Mouse (Mus musculus) liver, adult 2 months (tissue): ENCODE data around the gene Ccdc85b. TPM values are rescaled to one million over a fixed set of nuclear protein-coding genes. Genes with fewer than 3 reads are reported as not detected.
A peak's percentile ranks its signal among the peaks of the same experiment; 100 is the strongest.

Source experiments
- DNase-seq: peaks from one replicate; pipeline ENCODE4 v3.0.0-alpha.2; 2011; ENCODE audit warnings: low read depth, low spot score; ENCODE audit errors: extremely low read depth
- H3K27ac ChIP-seq: fragments of 200-500 bp; replicated peaks from 2 replicates; pipeline ENCODE4 v1.5.1; 2012; ENCODE audit warnings: low read depth, mild to moderate bottlenecking, control low read depth, inconsistent platforms, low read length; ENCODE audit not compliant: insufficient read depth
- H3K27me3 ChIP-seq: fragments of 200-500 bp; 2 replicates; pipeline ENCODE4 v1.6.1; 2012; ENCODE audit warnings: mild to moderate bottlenecking, moderate library complexity, low read length, inconsistent platforms; ENCODE audit not compliant: control insufficient read depth, insufficient read depth
- H3K36me3 ChIP-seq: fragments of 200-500 bp; 2 replicates; pipeline ENCODE4 v1.6.1; 2012; ENCODE audit warnings: low read length, inconsistent platforms; ENCODE audit not compliant: control insufficient read depth, insufficient read depth
- H3K4me1 ChIP-seq: fragments of 200-500 bp; 2 replicates; pipeline ENCODE4 v1.6.1; 2011; ENCODE audit warnings: low read length; ENCODE audit not compliant: control insufficient read depth, insufficient read depth
- H3K4me3 ChIP-seq: fragments of 200-500 bp; 2 replicates; pipeline ENCODE4 v1.5.1; 2011; ENCODE audit warnings: low read depth, mild to moderate bottlenecking, control low read depth, low read length, moderate library complexity; ENCODE audit not compliant: insufficient read depth
- H3K79me2 ChIP-seq: fragments of 200-500 bp; 2 replicates; pipeline ENCODE4 v1.6.1; 2012; ENCODE audit warnings: inconsistent platforms, mild to moderate bottlenecking, low read length, moderate library complexity; ENCODE audit not compliant: control insufficient read depth, insufficient read depth
- H3K9ac ChIP-seq: fragments of 200-500 bp; 2 replicates; pipeline ENCODE4 v1.6.1; 2012; ENCODE audit warnings: low read depth, mild to moderate bottlenecking, control low read depth, inconsistent platforms, low read length
- CTCF ChIP-seq: fragments of 200-500 bp; IDR thresholded peaks from 2 replicates; pipeline ENCODE4 v1.5.1; 2011; ENCODE audit warnings: low read depth, low read length, control low read depth
- POLR2A ChIP-seq: fragments of 200-500 bp; IDR thresholded peaks from 2 replicates; pipeline ENCODE4 v1.6.1; 2011; ENCODE audit warnings: low read length, control low read depth; ENCODE audit not compliant: insufficient read depth; ENCODE audit errors: extremely low read depth
- WGBS: fragments of 180-500 bp; shearing (Covaris S2); methylation state at CpG from one replicate; pipeline ENCODE4 v1.1.7; 2018; 5-methylcytosine and 5-hydroxymethylcytosine counted together
- polyA plus RNA-seq: library from polyadenylated mRNA; depleted of rRNA; stranded (reverse); fragments of >200 nt; gene quantifications from 2 replicates; pipeline ENCODE4 v1.2.3, GENCODE M21; 2012
- total RNA-seq: library from RNA; depleted of rRNA; stranded (reverse); fragments of >200 nt; gene quantifications from 2 replicates; pipeline ENCODE4 v1.2.3, GENCODE M21; 2014

Gene Ccdc85b
- total and polyA plus RNA-seq, 2 experiments: 2.6 to 3.3 TPM

DNA sequence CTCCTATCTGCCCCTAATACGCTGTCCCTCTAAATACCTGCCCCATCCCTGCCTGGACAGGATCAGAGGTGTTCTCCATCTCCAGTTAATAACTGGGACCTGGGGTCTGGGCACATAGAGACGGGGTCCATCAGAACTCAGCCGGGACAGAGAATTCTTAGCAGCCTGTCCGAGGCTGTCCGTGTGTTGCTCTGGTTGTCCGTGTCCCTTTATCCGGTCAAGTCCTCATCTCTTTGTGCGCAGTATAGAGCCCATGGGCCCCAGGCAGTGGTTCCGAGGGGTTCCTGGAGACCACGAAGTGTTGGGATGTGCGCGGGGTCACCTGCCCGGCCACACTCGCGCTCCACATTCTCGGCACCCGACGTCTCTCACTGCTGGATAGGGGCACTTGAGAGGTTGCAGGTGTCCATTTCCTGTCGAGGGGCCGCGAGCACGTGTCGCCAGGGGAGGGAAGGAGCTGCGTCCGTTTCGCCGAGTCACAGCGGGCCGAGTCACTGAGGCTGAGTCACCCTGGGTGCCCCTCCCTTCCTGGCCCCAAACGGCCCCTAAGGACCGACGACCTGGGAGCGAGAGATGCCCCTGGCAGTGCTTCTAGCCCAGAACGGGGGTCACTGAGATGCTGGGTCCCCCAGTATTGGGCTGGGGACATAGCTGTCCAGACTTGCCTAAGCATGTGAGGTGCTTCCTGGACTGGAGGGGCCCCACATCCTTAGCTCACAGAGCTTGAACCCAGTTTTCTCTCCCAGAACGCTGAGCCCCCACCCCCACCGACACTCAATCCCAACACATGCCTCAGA is 9.1 kb downstream of the Ccdc85b start:
- TF ChIP-seq CTCF (no peak), POLR2A (no peak)
- no peak overlapping the region for H3K4me3 ChIP-seq
- no peaks in the 10 kb centered on the region for H3K36me3 ChIP-seq
- WGBS: 9% methylated on average over 36 of the region's 36 CpGs
- H3K27ac ChIP-seq: no peak overlapping the region
- no peak for DNase-seq
- peaks cover 5% of the 10 kb centered on the region for H3K4me1 ChIP-seq
- peaks cover 16% of the 10 kb centered on the region for H3K27me3 ChIP-seq
- no peaks in the 10 kb centered on the region for H3K79me2 ChIP-seq
- H3K9ac ChIP-seq: no peak overlapping the region

DNA sequence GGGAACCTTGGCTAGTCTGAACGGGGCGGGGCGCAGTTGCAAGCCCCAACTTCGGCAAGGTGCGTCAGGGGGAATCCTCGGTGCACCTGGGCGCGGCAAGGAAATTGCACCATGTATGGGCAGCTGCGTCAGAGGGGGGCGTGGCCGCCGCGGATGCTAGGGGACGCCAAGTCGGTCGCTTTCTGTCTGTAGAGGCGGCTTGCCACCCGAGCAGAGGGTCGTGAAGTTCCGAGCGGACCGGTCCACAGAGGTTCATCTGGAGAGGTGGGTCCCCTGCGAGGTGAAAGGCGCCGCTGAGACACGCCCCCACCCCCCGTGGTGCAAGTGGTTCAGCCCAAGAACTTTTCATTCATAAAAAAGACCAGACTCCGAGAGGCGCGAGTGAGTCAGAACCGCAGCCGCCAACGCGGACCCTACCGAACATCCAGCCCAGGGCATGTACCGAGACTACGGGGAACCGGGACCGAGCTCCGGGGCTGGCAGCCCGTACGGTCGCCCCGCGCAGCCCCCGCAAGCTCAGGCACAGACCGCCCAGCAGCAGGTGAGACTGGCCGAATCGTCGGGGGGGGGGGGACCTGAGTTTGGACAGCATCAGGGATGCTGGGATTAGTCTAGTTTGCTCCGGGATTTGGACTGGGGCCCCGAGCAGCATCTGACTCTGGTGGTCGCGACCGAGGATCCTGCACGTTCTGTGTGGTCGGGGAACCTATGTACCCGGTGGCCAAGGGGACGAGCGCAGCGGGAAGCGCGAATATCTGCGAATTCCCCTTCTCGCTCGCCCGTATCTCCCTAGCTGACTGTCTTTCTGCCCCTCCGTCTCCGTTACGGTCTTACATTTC is 10.0 kb downstream of the Ccdc85b start, which contains the start of gene Fosl1:
TSS of gene Fosl1 (plus strand) at position 33 of the 839 bp plus-strand sequence.
- Histone ChIP-seq H3K27me3 (peaks cover 16% of the 10 kb centered on the region), H3K4me1 (peaks cover 5% of the 10 kb centered on the region), H3K79me2 (no peaks in the 10 kb centered on the region), H3K27ac (no peak within 1 kb of the TSS), H3K9ac (no peak within 1 kb of the TSS), H3K4me3 (peak within 1 kb of the TSS; percentile 65), H3K36me3 (no peaks in the 10 kb centered on the region)
- TF ChIP-seq POLR2A (no peak), CTCF (no peak)
- WGBS: 2% methylated on average over 70 of the region's 70 CpGs
- DNase-seq: no peak

DNA sequence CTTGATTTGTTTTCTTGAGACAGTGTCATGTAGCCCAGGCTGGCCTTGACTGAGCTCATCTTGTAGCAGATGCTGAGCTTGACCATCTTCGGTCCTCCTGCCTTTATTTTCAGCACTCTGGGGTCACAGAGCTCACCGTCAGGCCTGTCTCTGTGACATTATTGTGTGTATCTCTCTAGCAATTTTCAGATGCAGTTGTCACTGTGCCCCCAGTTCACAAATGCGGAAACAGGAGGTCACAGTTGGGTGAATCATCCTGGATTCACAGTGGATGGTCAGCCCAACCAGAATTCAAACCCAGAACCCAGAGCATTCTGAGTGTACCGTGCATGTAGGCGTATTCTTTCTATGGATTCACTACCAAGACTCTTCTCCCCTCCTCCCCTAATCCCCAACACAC is 11.9 kb downstream of the Ccdc85b start:
- Histone ChIP-seq H3K9ac (no peak overlapping the region), H3K79me2 (no peaks in the 10 kb centered on the region), H3K27me3 (peaks cover 16% of the 10 kb centered on the region), H3K4me3 (no peak overlapping the region), H3K27ac (no peak overlapping the region), H3K36me3 (no peaks in the 10 kb centered on the region), H3K4me1 (peaks cover 5% of the 10 kb centered on the region)
- DNase-seq: no peak
- no peak for TF ChIP-seq CTCF
- TF ChIP-seq POLR2A: no peak
- WGBS: 95% methylated on average over 5 of the region's 5 CpGs

DNA sequence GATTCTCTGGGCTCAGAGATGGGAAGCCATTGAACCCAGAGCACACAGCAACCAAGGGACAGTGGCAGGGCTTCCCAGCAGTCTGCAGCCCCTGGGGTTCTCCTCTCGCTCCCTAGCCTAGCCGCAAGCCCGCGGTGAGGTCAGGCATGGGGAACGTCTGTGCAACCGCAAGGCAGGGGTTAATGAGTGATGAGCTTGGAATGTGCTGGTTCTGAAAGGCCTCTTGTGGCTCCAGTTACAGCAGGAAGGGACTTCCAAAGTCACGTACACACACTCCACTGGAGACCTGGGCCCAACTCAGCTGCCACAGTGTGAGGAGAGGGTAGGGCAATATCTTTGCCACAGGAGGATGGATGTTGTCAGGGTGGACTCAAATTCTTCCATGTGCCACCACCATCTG is 12.7 kb downstream of the Ccdc85b start:
- DNase-seq: no peak
- Histone ChIP-seq H3K27me3 (peaks cover 21% of the 10 kb centered on the region), H3K27ac (no peak overlapping the region), H3K9ac (no peak overlapping the region), H3K36me3 (no peaks in the 10 kb centered on the region), H3K79me2 (no peaks in the 10 kb centered on the region), H3K4me1 (peaks cover 5% of the 10 kb centered on the region), H3K4me3 (no peak overlapping the region)
- 57% methylated on average over 7 of the region's 7 CpGs for WGBS
- no peak for TF ChIP-seq POLR2A
- no peak for TF ChIP-seq CTCF

DNA sequence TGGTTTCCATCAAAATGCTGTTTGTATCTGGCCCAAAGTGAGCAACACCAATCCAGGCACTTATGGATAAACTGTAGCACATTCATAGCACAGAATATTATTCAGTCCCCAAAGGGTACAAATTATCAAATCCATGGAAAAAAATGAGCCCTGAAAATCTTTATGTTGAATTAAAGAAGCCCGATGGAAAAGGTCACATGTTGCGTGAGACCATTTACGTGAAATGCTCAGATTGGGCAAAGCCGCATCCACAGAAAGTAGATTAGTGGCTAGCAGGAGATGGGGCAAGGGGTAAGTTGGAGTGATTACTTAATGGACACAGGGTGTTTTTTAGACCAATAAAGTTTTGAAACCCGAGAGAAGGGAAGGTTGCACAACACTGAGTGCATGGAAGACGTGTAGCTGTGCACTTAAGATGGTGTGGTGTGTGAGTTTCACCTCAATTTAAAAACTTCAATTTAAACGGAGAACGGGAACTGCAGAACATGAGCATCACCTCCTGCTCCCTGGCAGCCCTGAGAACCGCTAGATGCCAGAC is 13.3 kb downstream of the Ccdc85b start:
- Histone ChIP-seq H3K4me3 (no peak overlapping the region), H3K9ac (no peak overlapping the region), H3K36me3 (no peaks in the 10 kb centered on the region), H3K27ac (no peak overlapping the region), H3K4me1 (peaks cover 5% of the 10 kb centered on the region), H3K27me3 (peaks cover 21% of the 10 kb centered on the region), H3K79me2 (no peaks in the 10 kb centered on the region)
- 52% methylated on average over 9 of the region's 9 CpGs for WGBS
- TF ChIP-seq CTCF (no peak), POLR2A (no peak)
- DNase-seq: no peak
